Mouse (Mus musculus) limb, embryonic 13.5 days (tissue): ENCODE data around the gene Mthfd2. TPM values are rescaled to one million over a fixed set of nuclear protein-coding genes. Genes with fewer than 3 reads are reported as not detected.
"Not testable (repeated sequence)": the region's sequence is repeated elsewhere in the genome, so short reads cannot be mapped to it uniquely, and the experiment has no call there.

Experiments used
- ATAC-seq: fragments of 200-750 bp; cut with Nextera tagmentation; 2 replicates; pipeline ENCODE4 v1.8.0; 2017; ENCODE audit warnings: low read depth, moderate number of reproducible peaks, moderate TSS enrichment; ENCODE audit not compliant: low FRiP score
- H3K27ac ChIP-seq: fragments of 300-500 bp; sonication (generic); 2 replicates; pipeline ENCODE4 v1.5.1; 2015; ENCODE audit warnings: inconsistent platforms, mild to moderate bottlenecking, moderate library complexity
- H3K27me3 ChIP-seq: fragments of 300-500 bp; sonication (generic); 2 replicates; pipeline ENCODE4 v1.6.1; 2015; ENCODE audit warnings: mild to moderate bottlenecking, inconsistent platforms
- H3K36me3 ChIP-seq: fragments of 300-500 bp; sonication (generic); 2 replicates; pipeline ENCODE4 v1.6.1; 2015; ENCODE audit warnings: inconsistent platforms, mild to moderate bottlenecking, moderate library complexity
- H3K4me1 ChIP-seq: fragments of 300-500 bp; sonication (generic); 2 replicates; pipeline ENCODE4 v1.6.1; 2015; ENCODE audit warnings: inconsistent platforms
- H3K4me2 ChIP-seq: fragments of 300-500 bp; sonication (generic); replicated peaks from 2 replicates; pipeline ENCODE4 v1.6.1; 2015; ENCODE audit warnings: inconsistent platforms, mild to moderate bottlenecking, moderate library complexity
- H3K4me3 ChIP-seq: fragments of 300-500 bp; sonication (generic); 2 replicates; pipeline ENCODE4 v1.5.1; 2015; ENCODE audit warnings: moderate library complexity, mild to moderate bottlenecking, inconsistent platforms
- H3K9ac ChIP-seq: fragments of 300-500 bp; sonication (generic); 2 replicates; pipeline ENCODE4 v1.6.1; 2015; ENCODE audit warnings: mild to moderate bottlenecking, inconsistent platforms
- H3K9me3 ChIP-seq: fragments of 300-500 bp; sonication (generic); 2 replicates; pipeline ENCODE4 v1.6.1; 2016; ENCODE audit warnings: inconsistent platforms
- WGBS: fragments of 180-500 bp; shearing (Covaris S2); methylation state at CpG from one replicate; pipeline ENCODE4 v1.1.7; 2015; 5-methylcytosine and 5-hydroxymethylcytosine counted together
- polyA plus RNA-seq: library from polyadenylated mRNA; unstranded; fragments of >200 nt; fragmentation: Nextera tagmentation; extraction: Ambion mirVana; gene quantifications from 2 replicates; pipeline ENCODE4 v1.2.1, GENCODE M21; 2015

The Mthfd2 gene
- polyA plus RNA-seq, 1 experiment from 2014 or later, result 40.5 TPM

DNA sequence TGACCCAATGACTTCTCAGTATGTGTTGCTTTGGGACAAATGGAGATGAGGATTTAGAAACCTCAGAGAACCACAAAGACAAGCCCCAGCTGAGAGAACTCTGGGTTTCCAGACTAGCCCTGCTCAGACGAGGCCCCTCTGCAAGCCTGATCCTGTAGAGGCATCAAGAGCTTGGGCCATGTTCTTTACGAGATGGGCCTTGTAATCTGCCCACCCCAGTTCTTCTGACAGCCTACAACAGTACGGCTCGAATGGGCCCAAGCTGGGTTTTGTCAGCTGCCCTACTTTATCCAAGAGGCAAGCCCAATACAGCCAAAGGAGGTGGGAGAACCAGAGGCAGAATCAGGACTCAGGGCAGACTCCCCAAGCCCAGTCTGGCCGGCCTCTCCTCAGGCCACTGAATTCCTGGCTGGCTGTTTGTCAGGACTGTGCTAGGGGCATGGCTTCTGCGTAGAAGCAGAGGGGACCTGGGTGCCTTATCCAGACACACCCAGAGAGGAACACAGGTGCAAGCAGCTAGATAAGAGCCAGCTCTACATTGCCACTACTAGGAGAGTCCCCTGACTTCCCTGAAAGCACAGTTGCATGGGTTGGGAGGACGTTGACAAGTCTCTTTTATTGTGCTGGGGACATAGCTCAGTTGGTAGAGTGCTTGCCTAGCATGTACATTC lies 25.9 kb upstream of the Mthfd2 start:
- Histone ChIP-seq H3K9ac (no peak overlapping the region), H3K4me2 (no peak overlapping the region), H3K27ac (no peak overlapping the region), H3K27me3 (no peaks in the 10 kb centered on the region), H3K9me3 (no peaks in the 10 kb centered on the region), H3K36me3 (peaks cover 35% of the 10 kb centered on the region), H3K4me1 (peaks cover 15% of the 10 kb centered on the region), H3K4me3 (no peak overlapping the region)
- WGBS, result 79% methylated on average over 7 of the region's 7 CpGs
- no peak for ATAC-seq

DNA sequence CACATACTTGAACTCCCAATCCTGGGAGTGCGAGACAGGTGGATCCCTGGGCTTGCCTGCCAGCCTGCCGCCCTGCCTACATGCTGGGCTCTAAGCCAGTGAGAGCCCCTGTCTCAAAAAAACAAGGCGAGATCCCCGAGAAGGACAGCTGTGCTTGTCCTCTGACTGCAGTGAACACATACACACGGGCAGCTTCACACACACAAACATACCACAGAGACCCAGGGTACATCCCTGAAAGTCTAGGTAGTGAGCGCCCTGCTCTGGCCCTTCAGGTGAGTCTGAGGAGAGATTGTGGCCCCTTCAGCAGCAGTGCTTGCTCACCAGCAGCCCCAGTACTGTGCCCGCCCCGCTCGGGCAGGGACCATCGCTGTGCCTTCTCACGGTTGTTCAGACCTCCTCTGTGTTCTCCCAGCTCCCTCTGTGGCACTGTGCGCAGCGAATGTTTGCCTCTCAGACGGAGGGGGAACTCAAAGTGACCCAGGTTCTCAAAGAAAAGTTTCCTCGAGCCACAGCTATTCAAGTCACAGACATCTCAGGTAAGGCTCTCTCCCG lies 25.2 kb upstream of the Mthfd2 start:
- Histone ChIP-seq H3K4me3 (no peak overlapping the region), H3K4me1 (peaks cover 15% of the 10 kb centered on the region), H3K9ac (0 out of 2 replicates have a peak overlapping the region, but pooled peaks have one; percentile 31), H3K36me3 (peaks cover 34% of the 10 kb centered on the region), H3K4me2 (no peak overlapping the region), H3K27me3 (no peaks in the 10 kb centered on the region), H3K27ac (no peak overlapping the region), H3K9me3 (no peaks in the 10 kb centered on the region)
- ATAC-seq, result no peak
- WGBS, result 91% methylated on average over 16 of the region's 16 CpGs

DNA sequence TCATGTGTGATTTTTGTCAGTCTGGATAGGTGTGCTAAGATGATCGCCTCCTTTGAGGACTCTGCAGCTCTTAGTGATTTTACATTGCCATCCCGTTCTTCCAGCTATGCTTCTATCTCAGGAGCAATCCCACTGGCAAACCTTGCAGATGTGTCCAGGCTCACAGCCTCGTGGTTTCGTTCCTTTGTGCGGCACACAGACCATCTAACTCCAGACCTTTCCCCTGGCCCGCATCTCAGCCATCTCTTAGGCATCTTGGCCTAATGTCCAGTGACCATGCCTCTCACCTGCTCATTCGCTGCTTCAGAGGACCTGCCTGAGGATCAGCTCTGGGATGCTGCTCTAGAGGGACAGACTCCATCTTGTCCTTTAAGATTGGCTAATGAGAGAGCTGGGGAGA lies 24.5 kb upstream of the Mthfd2 start:
- Histone ChIP-seq H3K9ac (peak overlapping the region; percentile 96), H3K9me3 (no peaks in the 10 kb centered on the region), H3K4me2 (peak overlapping the region; percentile 79), H3K27me3 (no peaks in the 10 kb centered on the region), H3K4me3 (peak overlapping the region; percentile 89), H3K27ac (no peak overlapping the region), H3K36me3 (peaks cover 27% of the 10 kb centered on the region), H3K4me1 (peaks cover 15% of the 10 kb centered on the region)
- ATAC-seq, result no peak
- 85% methylated on average over 7 of the region's 7 CpGs for WGBS

DNA sequence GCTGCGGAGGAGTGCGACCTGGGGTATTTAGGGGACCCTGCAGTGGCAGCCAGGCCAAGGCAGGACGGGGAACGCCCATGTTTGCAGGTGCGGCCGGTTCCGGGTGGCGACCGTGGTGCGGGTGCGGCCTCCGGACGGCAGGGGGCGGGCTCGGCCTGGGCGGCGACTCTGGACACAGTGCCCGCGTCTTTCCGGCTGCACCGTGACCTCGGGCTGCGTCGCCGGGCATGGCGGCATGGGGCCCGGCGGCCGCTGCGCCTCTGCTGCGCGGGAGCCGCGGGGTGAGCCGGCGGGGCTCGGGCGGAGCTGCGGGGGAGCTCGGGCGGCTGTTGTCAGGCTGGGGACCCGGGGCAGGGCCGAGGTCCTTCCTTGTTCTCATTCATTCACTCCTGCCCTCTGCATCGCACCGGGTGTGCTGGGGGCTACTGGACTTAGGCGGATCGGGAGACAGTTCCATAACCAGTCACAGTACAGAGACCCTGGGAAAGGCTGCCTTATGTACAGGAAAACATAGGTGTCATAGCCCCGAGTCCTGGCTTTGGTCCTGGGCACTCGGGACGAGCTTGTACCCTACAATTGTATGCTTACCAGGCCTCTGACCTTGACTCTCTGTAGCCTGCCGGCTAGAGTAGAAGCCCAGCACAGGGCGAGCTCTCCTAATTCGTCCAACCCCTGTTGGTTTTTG lies 23.7 kb upstream of the Mthfd2 start:
- no peaks in the 10 kb centered on the region for H3K9me3 ChIP-seq
- H3K27ac ChIP-seq, result no peak overlapping the region
- peaks cover 19% of the 10 kb centered on the region for H3K36me3 ChIP-seq
- H3K9ac ChIP-seq, result peak overlapping the region; percentile 96
- H3K4me1 ChIP-seq, result peaks cover 15% of the 10 kb centered on the region
- under 1% methylated on average over 53 of the region's 53 CpGs for WGBS
- peak; percentile 94 for ATAC-seq
- peak overlapping the region; percentile 89 for H3K4me3 ChIP-seq
- H3K27me3 ChIP-seq, result no peaks in the 10 kb centered on the region
- peak overlapping the region; percentile 79 for H3K4me2 ChIP-seq

DNA sequence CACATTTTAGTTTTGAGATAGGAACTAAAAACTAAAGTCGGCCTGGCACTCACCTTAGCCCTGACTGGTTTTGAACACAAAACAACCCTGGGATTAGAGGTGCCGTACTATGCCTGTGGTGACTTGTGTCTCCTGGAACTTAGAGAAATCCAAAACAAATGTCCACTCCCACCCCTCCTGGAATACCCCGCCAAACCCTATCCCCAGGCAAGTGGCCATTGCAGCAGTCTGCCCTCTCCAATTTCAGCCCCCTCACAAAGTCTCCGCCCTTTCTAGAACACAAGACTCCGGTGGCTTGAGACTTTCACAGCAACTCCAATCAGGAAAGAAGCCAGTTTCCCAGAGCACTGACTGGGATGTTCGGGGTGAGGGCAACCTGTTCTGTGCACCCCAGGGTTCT lies 23.2 kb upstream of the Mthfd2 start, which contains the start of gene Bola3:
TSS of gene Bola3 (plus strand) at position 275 of the 400 bp plus-strand sequence.
- no peaks in the 10 kb centered on the region for H3K27me3 ChIP-seq
- ATAC-seq, result no peak; the same call in 1 of the 2 replicates
- 28% methylated on average over 6 of the region's 6 CpGs for WGBS

DNA sequence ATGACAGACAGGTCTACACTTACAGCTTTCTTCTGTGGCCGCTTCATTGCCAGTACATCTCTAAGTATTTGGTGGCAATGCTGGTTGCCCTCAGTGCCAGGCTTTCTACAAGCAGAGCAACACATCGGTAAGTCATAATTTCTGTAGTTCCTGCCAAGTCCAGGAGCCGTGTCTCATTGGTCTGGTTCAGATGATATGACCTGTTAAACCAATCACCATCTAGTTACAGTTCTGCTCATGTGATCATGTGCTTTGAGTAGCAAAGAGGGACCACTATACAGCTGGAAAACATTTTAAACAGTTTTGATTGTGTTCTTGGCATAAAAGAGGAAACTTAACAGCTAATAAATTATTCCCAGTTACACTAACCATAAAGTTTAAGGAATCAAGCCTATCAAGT lies 22.2 kb upstream of the Mthfd2 start:
- peaks cover 15% of the 10 kb centered on the region for H3K4me1 ChIP-seq
- no peaks in the 10 kb centered on the region for H3K9me3 ChIP-seq
- H3K4me2 ChIP-seq, result no peak overlapping the region
- WGBS, result 71% methylated on average over 3 of the region's 3 CpGs
- ATAC-seq, result no peak
- H3K27ac ChIP-seq, result no peak overlapping the region
- H3K4me3 ChIP-seq, result no peak overlapping the region
- H3K36me3 ChIP-seq, result peaks cover 11% of the 10 kb centered on the region
- no peak overlapping the region for H3K9ac ChIP-seq
- no peaks in the 10 kb centered on the region for H3K27me3 ChIP-seq

More for the DNA sequence above, 23.2 kb upstream of the Mthfd2 start, which contains the start of gene Bola3:
- no peaks in the 10 kb centered on the region for H3K9me3 ChIP-seq
- peaks cover 15% of the 10 kb centered on the region for H3K4me1 ChIP-seq
- H3K4me3 ChIP-seq, result peak within 1 kb of the TSS; percentile 89
- peak within 1 kb of the TSS; percentile 79 for H3K4me2 ChIP-seq
- H3K36me3 ChIP-seq, result peaks cover 15% of the 10 kb centered on the region
- peak within 1 kb of the TSS; percentile 96 for H3K9ac ChIP-seq
- H3K27ac ChIP-seq, result no peak within 1 kb of the TSS

DNA sequence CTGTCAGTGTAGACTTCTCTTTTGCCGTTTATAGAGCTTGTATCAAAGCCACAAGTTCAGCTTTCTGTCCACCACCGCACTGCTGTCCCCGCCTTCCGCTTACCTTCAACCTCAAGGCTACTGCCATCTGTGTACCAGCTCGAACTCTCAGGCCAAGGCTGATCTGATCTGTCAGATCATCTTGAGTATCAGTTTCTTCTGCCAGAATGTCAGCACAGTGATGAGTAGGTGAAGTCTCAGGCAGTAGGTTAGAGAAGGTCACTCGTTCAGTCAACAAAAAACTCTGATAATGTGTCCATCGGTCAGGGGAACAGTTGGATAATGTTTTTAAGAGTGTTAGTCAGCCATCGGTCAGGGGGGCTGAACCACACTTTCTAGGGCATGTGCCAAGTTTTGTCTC lies 19.6 kb upstream of the Mthfd2 start:
- 93% methylated on average over 8 of the region's 8 CpGs for WGBS

DNA sequence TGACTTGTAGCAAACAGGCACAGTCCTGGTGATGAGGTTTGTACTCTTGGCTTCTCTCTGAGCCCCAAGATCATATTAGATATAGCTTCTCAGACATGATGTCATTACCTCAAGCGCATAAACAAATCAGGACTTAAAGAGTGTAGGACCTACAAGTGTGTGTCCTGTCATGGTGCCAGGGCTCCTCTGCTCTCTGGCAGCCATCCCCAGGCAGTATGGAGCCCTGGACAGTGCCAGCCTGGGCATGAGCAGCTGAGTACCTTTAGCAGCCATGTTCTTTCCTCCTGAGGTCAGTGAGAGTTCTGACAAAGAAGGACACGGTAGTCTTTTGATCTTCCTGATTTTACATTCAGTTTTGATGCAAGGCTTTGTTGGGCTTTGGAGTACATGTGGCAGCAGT lies 17.2 kb upstream of the Mthfd2 start:
- H3K36me3 ChIP-seq, result peaks cover 54% of the 10 kb centered on the region

More for the DNA sequence above, 19.6 kb upstream of the Mthfd2 start:
- not testable (repeated sequence) for H3K9me3 ChIP-seq, ATAC-seq, H3K9ac ChIP-seq, H3K27me3 ChIP-seq, H3K4me2 ChIP-seq, H3K27ac ChIP-seq, H3K4me3 ChIP-seq
- peaks cover 12% of the 10 kb centered on the region for H3K4me1 ChIP-seq
- peaks cover 34% of the 10 kb centered on the region for H3K36me3 ChIP-seq

DNA sequence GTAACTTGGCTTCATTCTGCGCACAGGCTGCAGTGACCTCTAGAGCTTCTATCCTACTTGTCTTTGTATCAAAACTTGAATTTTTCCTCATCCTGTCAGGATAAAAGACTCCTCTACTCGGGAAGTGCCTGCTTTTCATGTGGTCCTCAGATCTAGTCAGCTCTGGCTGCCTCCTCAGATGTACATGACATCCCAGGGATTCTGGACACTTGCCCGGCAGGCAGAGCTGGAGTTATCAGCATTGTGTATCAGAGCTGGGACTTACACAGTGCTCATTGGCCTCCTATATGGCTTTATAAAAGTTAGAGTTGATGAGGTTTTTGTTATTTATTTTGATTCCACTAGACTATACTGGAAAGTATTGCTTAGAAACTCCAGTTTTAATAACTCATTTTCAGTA lies 15.7 kb upstream of the Mthfd2 start:
- no peak for ATAC-seq
- WGBS, result 80% methylated on average over 3 of the region's 3 CpGs
- Histone ChIP-seq H3K9me3 (no peaks in the 10 kb centered on the region), H3K27ac (no peak overlapping the region), H3K4me1 (no peaks in the 10 kb centered on the region), H3K36me3 (peaks cover 58% of the 10 kb centered on the region), H3K4me2 (no peak overlapping the region), H3K9ac (no peak overlapping the region), H3K4me3 (no peak overlapping the region), H3K27me3 (no peaks in the 10 kb centered on the region)

More for the DNA sequence above, 17.2 kb upstream of the Mthfd2 start:
- no peaks in the 10 kb centered on the region for H3K4me1 ChIP-seq
- WGBS, result 92% methylated on average over 2 of the region's 2 CpGs
- no peak overlapping the region for H3K4me3 ChIP-seq
- no peak for ATAC-seq
- H3K4me2 ChIP-seq, result no peak overlapping the region
- no peak overlapping the region for H3K27ac ChIP-seq
- no peaks in the 10 kb centered on the region for H3K9me3 ChIP-seq
- no peaks in the 10 kb centered on the region for H3K27me3 ChIP-seq
- no peak overlapping the region for H3K9ac ChIP-seq

DNA sequence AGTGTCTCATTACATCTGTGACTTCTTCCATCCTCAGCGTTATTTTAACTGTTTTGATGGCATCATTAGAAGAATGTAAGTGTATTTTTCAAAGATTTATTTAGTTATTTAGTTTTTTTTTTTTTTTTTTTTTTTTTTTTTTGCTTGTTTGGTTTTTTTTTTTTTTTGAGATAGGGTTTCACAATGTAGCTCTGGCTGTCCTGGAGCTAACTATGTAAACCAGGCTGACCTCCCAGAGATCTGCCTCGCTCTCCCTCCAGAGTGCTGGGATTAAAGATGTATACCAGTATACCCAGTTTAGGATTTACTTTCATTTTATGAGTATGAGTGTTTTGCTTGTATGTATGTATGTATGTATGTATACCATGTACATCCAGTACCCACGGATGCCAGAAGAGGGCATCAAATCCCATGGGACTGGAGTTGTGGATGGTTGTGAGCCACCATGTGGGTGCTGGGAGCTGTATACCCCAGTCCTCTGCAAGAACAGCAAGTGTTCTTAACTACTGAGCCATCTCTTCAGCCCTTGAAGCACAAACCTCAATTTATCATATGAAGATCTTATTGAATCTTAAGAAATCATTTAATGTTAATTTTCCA lies 2.0 kb upstream of the Mthfd2 start:
- WGBS, result 89% methylated on average over 3 of the region's 3 CpGs
- no peak overlapping the region for H3K9ac ChIP-seq

DNA sequence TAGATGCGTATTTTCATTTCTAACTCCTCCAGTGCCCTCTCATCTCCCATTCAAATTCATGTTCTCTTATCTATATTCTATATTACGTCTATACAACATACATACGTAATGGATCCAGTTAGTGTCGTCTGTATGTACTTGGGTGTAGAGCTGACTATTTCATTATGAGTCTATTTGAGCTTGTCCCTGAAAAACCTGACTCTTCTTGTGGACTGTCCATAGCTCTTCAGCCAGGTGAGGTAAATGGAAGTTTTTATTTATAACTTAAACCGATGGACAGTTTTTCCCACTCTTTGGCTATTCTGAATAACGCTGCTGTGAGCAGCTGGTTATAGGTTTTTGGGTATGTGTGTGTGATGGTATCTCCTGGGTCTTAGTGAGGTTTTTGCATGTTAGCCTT lies 1.1 kb upstream of the Mthfd2 start:
- H3K4me1 ChIP-seq, result peaks cover 12% of the 10 kb centered on the region
- H3K36me3 ChIP-seq, result peaks cover 24% of the 10 kb centered on the region
- H3K27me3 ChIP-seq, result no peaks in the 10 kb centered on the region
- peak overlapping the region; percentile 74 for H3K4me2 ChIP-seq
- WGBS, result 69% methylated on average over 6 of the region's 6 CpGs
- peak overlapping the region; percentile 58 for H3K4me3 ChIP-seq
- no peak for ATAC-seq
- no peak overlapping the region for H3K27ac ChIP-seq
- H3K9me3 ChIP-seq, result no peaks in the 10 kb centered on the region
- H3K9ac ChIP-seq, result peak overlapping the region; percentile 77

More for the DNA sequence above, 2.0 kb upstream of the Mthfd2 start:
- no peaks in the 10 kb centered on the region for H3K9me3 ChIP-seq
- no peaks in the 10 kb centered on the region for H3K27me3 ChIP-seq
- no peak for ATAC-seq
- peaks cover 12% of the 10 kb centered on the region for H3K4me1 ChIP-seq
- H3K4me3 ChIP-seq, result no peak overlapping the region
- H3K36me3 ChIP-seq, result peaks cover 32% of the 10 kb centered on the region
- H3K27ac ChIP-seq, result no peak overlapping the region
- peak overlapping the region; percentile 74; the same call in 1 of the 2 replicates for H3K4me2 ChIP-seq

DNA sequence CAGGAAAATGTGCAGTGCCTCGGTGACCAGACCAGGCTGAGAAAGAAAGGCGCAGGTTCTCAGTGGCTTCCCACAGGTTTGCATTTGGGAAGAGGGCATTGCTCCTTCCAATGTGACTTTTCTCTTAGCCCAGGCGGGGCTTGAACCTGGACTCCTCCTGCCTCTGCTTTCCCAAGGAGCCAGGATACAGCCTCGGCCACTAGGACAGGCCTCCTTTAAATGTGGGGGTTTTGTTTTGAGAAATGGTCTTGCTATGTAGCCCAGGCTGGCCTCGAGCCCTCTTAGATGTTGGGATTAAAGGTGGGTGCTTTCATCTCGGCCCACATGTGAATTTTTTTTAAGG lies 657 bp upstream of the Mthfd2 start:
- ATAC-seq, result no peak; the same call in 1 of the 2 replicates
- no peaks in the 10 kb centered on the region for H3K9me3 ChIP-seq
- WGBS, result 10% methylated on average over 6 of the region's 6 CpGs
- H3K36me3 ChIP-seq, result peaks cover 20% of the 10 kb centered on the region
- H3K4me1 ChIP-seq, result peaks cover 12% of the 10 kb centered on the region
- peak overlapping the region; percentile 74 for H3K4me2 ChIP-seq
- peak overlapping the region; percentile 58 for H3K4me3 ChIP-seq
- H3K27me3 ChIP-seq, result no peaks in the 10 kb centered on the region
- peak overlapping the region; percentile 77 for H3K9ac ChIP-seq
- H3K27ac ChIP-seq, result peak overlapping the region; percentile 90; the same call in 1 of the 2 replicates
